Mouse (Mus musculus): ENCODE results near the gene Rpap2. TPM values are rescaled to one million over a fixed set of nuclear protein-coding genes. Genes with fewer than 3 reads are reported as not detected.

Gene Rpap2
- total RNA-seq (2012; rRNA removed) (13.4 and 13.8 TPM in 2 replicates), polyA plus RNA-seq (2012; ENCODE audit: insufficient read depth in 1 of 2, insufficient read length in 2 of 2, low read depth in 1 of 2, low replicate concordance in 2 of 2, missing spikeins in 1 of 2) (10 to 100 TPM in 1 of 2 experiments, not detected in 1; 10.8 TPM)

DNA sequence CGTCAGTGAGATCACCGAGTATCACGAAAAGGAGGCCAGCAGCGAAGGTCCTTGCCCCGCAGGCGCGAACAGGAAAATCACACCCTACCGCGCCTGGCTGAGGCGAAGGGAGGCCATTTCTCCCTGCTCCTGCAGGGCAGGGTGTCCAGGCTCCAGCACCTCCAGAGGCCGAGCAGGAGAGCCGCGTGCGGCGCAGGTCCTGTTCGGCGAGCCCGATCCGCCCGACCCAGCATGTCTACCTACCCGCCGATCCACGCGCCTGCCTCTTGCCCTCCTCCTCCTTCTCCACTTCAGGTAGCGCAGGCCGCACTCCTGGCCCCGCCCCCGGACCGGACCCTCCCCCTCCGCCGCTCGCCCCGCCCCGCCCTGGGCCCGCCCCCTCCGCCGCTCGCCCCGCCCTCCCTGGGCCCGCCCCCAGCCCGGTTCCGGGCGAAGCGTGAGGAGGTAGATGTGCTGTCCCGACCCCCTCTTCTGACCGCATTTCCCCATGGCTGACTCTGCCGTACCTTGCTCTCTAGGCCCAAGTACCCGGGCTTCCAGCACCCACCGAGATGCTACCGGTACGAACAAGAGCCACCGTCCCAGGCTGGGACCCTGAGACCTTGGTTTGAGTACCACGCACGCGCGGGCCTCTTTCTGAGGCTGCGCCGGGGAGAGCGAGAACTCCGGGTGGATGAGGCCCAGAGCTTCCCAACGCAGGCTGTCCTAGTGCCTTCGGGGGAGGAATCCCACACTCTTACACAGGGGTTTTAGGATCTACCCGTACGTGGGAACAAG lies at the start of gene Rpap2, which contains the start of gene Glmn:
TSS of gene Rpap2 (plus strand) at position 73 of the 777 bp plus-strand sequence.
TSS of gene Glmn (minus strand) at position 588 of the 777 bp plus-strand sequence.
- Histone ChIP-seq H3K4me1 (ENCODE audit: control insufficient read depth in 1 of 2, insufficient read depth in 2 of 2, low read length in 2 of 2) (peaks cover 3% of the 10 kb centered on the region in 2 experiments), H3K4me3 (ENCODE audit: control insufficient read depth in 1 of 2, insufficient read depth in 1 of 2, low read depth in 2 of 2, low read length in 2 of 2) (peak within 1 kb of the TSS; percentile 87 to 98)
- TF ChIP-seq CTCF (IDR thresholded peaks at IDR 0.05 in 2 of 3, conservative IDR thresholded peaks at IDR 0.05 in 1 of 3; ENCODE audit: control insufficient read depth in 1 of 3, insufficient read depth in 1 of 3, low read depth in 2 of 3, low read length in 3 of 3, poor library complexity in 1 of 3, severe bottlenecking in 1 of 3), result no peak
- TF ChIP-seq TCF12 (IDR thresholded peaks at IDR 0.05; ENCODE audit: low read depth, low read length), result no peak
- 0 out of 4 replicates have a peak, but pooled peaks of 1 of the 2 experiments have one; percentile 29 for TF ChIP-seq EP300 (IDR thresholded peaks at IDR 0.05; ENCODE audit: low read depth in 1 of 2, low read length in 2 of 2)
- TF ChIP-seq ZKSCAN1 (IDR thresholded peaks at IDR 0.05; ENCODE audit: low read depth, low read length), result no peak
- peak; percentile 86 for TF ChIP-seq NELFE (IDR thresholded peaks at IDR 0.05; ENCODE audit: low read depth, low read length)
- TF ChIP-seq SMC3 (IDR thresholded peaks at IDR 0.05; ENCODE audit: low read depth, low read length), result no peak
- TF ChIP-seq MYB (IDR thresholded peaks at IDR 0.05; ENCODE audit: low read depth, low read length), result no peak
- TF ChIP-seq ZC3H11A (IDR thresholded peaks at IDR 0.05; ENCODE audit: low read depth, low read length), result no peak
- peak; percentile 73 to 75 for TF ChIP-seq POLR2A (IDR thresholded peaks at IDR 0.05; ENCODE audit: control insufficient read depth in 1 of 2, insufficient read depth in 1 of 2, low read depth in 1 of 2, low read length in 2 of 2, poor library complexity in 1 of 2)
- no peak for TF ChIP-seq RAD21 (IDR thresholded peaks at IDR 0.05; ENCODE audit: low read depth, low read length)
- TF ChIP-seq JUND (IDR thresholded peaks at IDR 0.05; ENCODE audit: low read depth, low read length), result no peak
- TF ChIP-seq MAFK (IDR thresholded peaks at IDR 0.05; ENCODE audit: borderline replicate concordance, low read depth, low read length), result no peak
- TF ChIP-seq USF2 (IDR thresholded peaks at IDR 0.05; ENCODE audit: borderline replicate concordance in 1 of 2, insufficient read depth in 1 of 2, low read depth in 1 of 2, low read length in 2 of 2), result no peak
- TF ChIP-seq RCOR1 (IDR thresholded peaks at IDR 0.05; ENCODE audit: low read depth, low read length), result no peak
- peak; percentile 81 for TF ChIP-seq SIN3A (IDR thresholded peaks at IDR 0.05; ENCODE audit: low read length)
- peak; percentile 65 for TF ChIP-seq MXI1 (IDR thresholded peaks at IDR 0.05; ENCODE audit: low read depth, low read length)
- TF ChIP-seq POLR2AphosphoS2 (IDR thresholded peaks at IDR 0.05; ENCODE audit: low read length), result peak; percentile 63
- no peak for TF ChIP-seq ELF1 (IDR thresholded peaks at IDR 0.05; ENCODE audit: low read depth, low read length)
- TF ChIP-seq BHLHE40 (IDR thresholded peaks at IDR 0.05; ENCODE audit: borderline replicate concordance, low read depth, low read length), result no peak
- TF ChIP-seq UBTF (IDR thresholded peaks at IDR 0.05; ENCODE audit: borderline replicate concordance, insufficient read depth, low read depth, low read length), result peak; percentile 61; the same call in 1 of the 2 replicates
- peak; percentile 86 for TF ChIP-seq NRF1 (IDR thresholded peaks at IDR 0.05; ENCODE audit: insufficient read depth, low read depth, low read length, poor library complexity, severe bottlenecking)
- no peak for TF ChIP-seq ETS1 (IDR thresholded peaks at IDR 0.05; ENCODE audit: low read depth, low read length)
- no peak for TF ChIP-seq MEF2A (IDR thresholded peaks at IDR 0.05; ENCODE audit: extremely low read depth, insufficient replicate concordance, low read depth, low read length, poor library complexity, severe bottlenecking)
- TF ChIP-seq USF1 (IDR thresholded peaks at IDR 0.05; ENCODE audit: low read depth, low read length), result no peak
- no peak; the same call in 1 of the 2 replicates for TF ChIP-seq TBP (IDR thresholded peaks at IDR 0.05; ENCODE audit: low read depth, low read length)
- no peak for TF ChIP-seq MAX (IDR thresholded peaks at IDR 0.05; ENCODE audit: low read length)
- TF ChIP-seq E2F4 (IDR thresholded peaks at IDR 0.05; ENCODE audit: borderline replicate concordance, low read depth, low read length), result no peak
- no peak for TF ChIP-seq CHD1 (IDR thresholded peaks at IDR 0.05; ENCODE audit: low read depth, low read length)
- TF ChIP-seq GATA1 (IDR thresholded peaks at IDR 0.05; ENCODE audit: low read depth, low read length), result no peak
- no peak for TF ChIP-seq GABPA (IDR thresholded peaks at IDR 0.05; ENCODE audit: low read depth, low read length)
- TF ChIP-seq CHD2 (IDR thresholded peaks at IDR 0.05; ENCODE audit: low read length), result no peak
- no peak for TF ChIP-seq MAZ (IDR thresholded peaks at IDR 0.05; ENCODE audit: low read depth, low read length)
- peak; percentile 67 for TF ChIP-seq HCFC1 (IDR thresholded peaks at IDR 0.05; ENCODE audit: low read depth, low read length)
- TF ChIP-seq KAT2A (conservative IDR thresholded peaks at IDR 0.05; ENCODE audit: low read depth, low read length), result no peak
- TF ChIP-seq TAL1 (IDR thresholded peaks at IDR 0.05; ENCODE audit: low read length), result no peak

More for the DNA sequence above, at the start of gene Rpap2, which contains the start of gene Glmn:
- Histone ChIP-seq H3K36me3 (ENCODE audit: control insufficient read depth in 1 of 2, insufficient read depth in 2 of 2, low read length in 2 of 2) (peaks cover 0 to 6% of the 10 kb centered on the region in 2 experiments; a peak in 2 of 4 replicates), H3K79me2 (ENCODE audit: control insufficient read depth, insufficient read depth, low read length, poor library complexity) (peaks cover 4% of the 10 kb centered on the region; the same call in 1 of the 2 replicates), H3K27me3 (ENCODE audit: control insufficient read depth in 1 of 2, insufficient read depth in 2 of 2, low read length in 2 of 2) (no peaks in the 10 kb centered on the region), H3K9ac (ENCODE audit: control insufficient read depth, low read depth, low read length, poor library complexity, severe bottlenecking) (peak within 1 kb of the TSS; percentile 99), H3K27ac (ENCODE audit: control insufficient read depth, low read depth, low read length) (peak within 1 kb of the TSS; percentile 94), H3K9me3 (replicated peaks; ENCODE audit: insufficient read depth, low read length) (no peaks in the 10 kb centered on the region)
- peak; percentile 87 for DNase-seq (ENCODE audit: low read depth, low spot score)

Data from MEL (cell line).